12 mouse cellular contexts compared by ENCODE assay signal in the genomic region with DNA sequence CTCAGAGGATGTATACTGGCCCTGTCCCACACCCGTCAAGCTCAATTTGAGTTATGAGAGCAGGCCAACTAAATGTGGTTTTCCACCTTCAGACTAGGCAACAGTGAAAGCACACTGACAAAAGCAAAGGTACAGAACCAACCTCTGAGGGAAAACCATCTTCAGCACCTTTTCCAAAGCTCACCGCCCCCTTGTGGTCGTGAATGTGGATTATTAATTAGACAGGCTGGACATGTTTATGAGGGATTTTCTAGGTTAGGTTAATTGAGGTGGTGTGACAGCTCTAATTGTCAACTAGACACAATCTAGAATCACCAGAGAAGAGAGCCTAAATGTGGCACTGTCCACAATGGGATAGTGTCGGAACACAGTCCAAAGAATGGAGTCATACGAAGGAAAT. TPM values are rescaled to one million over a fixed set of nuclear protein-coding genes. Genes with fewer than 3 reads are reported as not detected.
DNase-seq lines count a peak whose midpoint lies in the region; TF ChIP-seq lines count a peak whose summit lies in the region.
"Had no signal": no experiment of that assay in that cellular context is flagged by ENCODE, and none has a peak within 500 bp of the region (broad histone marks: within the 10 kb centered on the region; RNA-seq: fewer than 3 reads in every experiment).

No protein-coding gene starts in this region.

- 87% methylated on average over 5 of the region's 5 CpGs for WGBS in limb, embryonic 10.5 days

- no peaks in the 10 kb centered on the region for H3K27me3 ChIP-seq in limb, embryonic 10.5 days (ENCODE audit: low read depth, poor library complexity, severe bottlenecking)
- H3K27me3 ChIP-seq: embryonic facial prominence, embryonic 15.5 days; heart, embryonic 15.5 days; megakaryocyte, embryonic 14.5 days had no signal

- peaks cover 47% of the 10 kb centered on the region for H3K36me3 ChIP-seq in limb, embryonic 10.5 days

- H3K27ac ChIP-seq in layer of hippocampus, adult 2 months: peak overlapping the region; percentile 39; the same call in 1 of the 2 replicates
- no peak overlapping the region for H3K27ac ChIP-seq in limb, embryonic 10.5 days
- H3K27ac ChIP-seq: embryonic facial prominence, embryonic 15.5 days; heart, embryonic 15.5 days had no signal

- H3K4me3 ChIP-seq in layer of hippocampus, adult 2 months: no peak overlapping the region
- H3K4me3 ChIP-seq in limb, embryonic 10.5 days: no peak overlapping the region
- H3K4me3 ChIP-seq: embryonic facial prominence, embryonic 15.5 days; heart, embryonic 15.5 days; megakaryocyte, embryonic 14.5 days had no signal

- H3K4me1 ChIP-seq in limb, embryonic 10.5 days: 0 out of 2 replicates have a peak, but pooled peaks cover 2% of the 10 kb centered on the region

- H3K9me3 ChIP-seq in limb, embryonic 10.5 days (replicated peaks): no peaks in the 10 kb centered on the region
- H3K9me3 ChIP-seq: embryonic facial prominence, embryonic 15.5 days; heart, embryonic 15.5 days; megakaryocyte, embryonic 14.5 days had no signal

- TF ChIP-seq CTCF in layer of hippocampus, adult 2 months (conservative IDR thresholded peaks at IDR 0.05): peak; percentile 62

- DNase-seq in adrenal gland, postnatal 14 days: peak; percentile 26
- DNase-seq in adrenal gland, postnatal 10 days: no peak
- DNase-seq in layer of hippocampus, adult 2 months (ENCODE audit: low spot score in 2 of 2): no peak
- DNase-seq in layer of hippocampus, postnatal 10 days (ENCODE audit: low spot score in 2 of 2): no peak
- DNase-seq in Muller cell, postnatal 12 days (ENCODE audit: inconsistent ontology term): peak; percentile 47
- peak; percentile 24 for DNase-seq in lung, postnatal 10 days
- DNase-seq in limb, embryonic 10.5 days (ENCODE audit: low spot score): no peak
- DNase-seq in urinary bladder, postnatal 10 days (ENCODE audit: low spot score): no peak
- DNase-seq: layer of hippocampus, adult 9-11 months had no signal

RNA-seq across cellular contexts. Expression of a gene that starts 30.5 kb away (rescaled TPM):
- 57.0 and 66.9 TPM in 2 replicates for total RNA-seq in adrenal gland, postnatal 14 days (2021)
- 10 to 100 TPM; 54.1 to 75.4 TPM for total RNA-seq in adrenal gland, postnatal 10 days (2021)
- total RNA-seq in layer of hippocampus, adult 2 months (2021): 10 to 100 TPM; 63.3 to 70.0 TPM
- total RNA-seq in layer of hippocampus, postnatal 10 days (2021): 10 to 100 TPM; 74.0 to 81.1 TPM
- polyA plus RNA-seq in limb, embryonic 10.5 days (2016; fragmentation: Nextera tagmentation; extraction: Ambion mirVana): 136 and 152 TPM in 2 replicates

RNA-seq across cellular contexts. Expression of a gene that starts 46.2 kb away (rescaled TPM):
- 11.5 and 22.2 TPM in 2 replicates for total RNA-seq in adrenal gland, postnatal 14 days (2021)
- total RNA-seq in adrenal gland, postnatal 10 days (2021): 10 to 100 TPM; 14.2 to 25.4 TPM
- total RNA-seq in layer of hippocampus, adult 2 months (2021): 10 to 100 TPM; 11.5 to 18.3 TPM
- total RNA-seq in layer of hippocampus, postnatal 10 days (2021): 10 to 100 TPM; 25.7 to 26.0 TPM
- 12.9 and 16.5 TPM in 2 replicates for polyA plus RNA-seq in limb, embryonic 10.5 days (2016; fragmentation: Nextera tagmentation; extraction: Ambion mirVana)

Comparison
In these comparisons a context has a peak if more than half of its experiments do, and no peak if none do; other contexts are left out.
1. DNase-seq: peak in adrenal gland, postnatal 14 days (single experiment), Muller cell, postnatal 12 days (single experiment) and lung, postnatal 10 days (single experiment); none in adrenal gland, postnatal 10 days (single experiment), layer of hippocampus, adult 2 months (0 of 2), layer of hippocampus, postnatal 10 days (0 of 2), limb, embryonic 10.5 days (single experiment) and urinary bladder, postnatal 10 days (single experiment).